Mouse (Mus musculus) forebrain, postnatal 0 days (tissue): Measurements from ENCODE around the gene Hist1h4a. TPM values are rescaled to one million over a fixed set of nuclear protein-coding genes. Genes with fewer than 3 reads are reported as not detected.

Experiments used
- ATAC-seq: fragments of 200-750 bp; cut with Nextera tagmentation; 2 replicates; pipeline ENCODE4 v1.8.0; 2017; ENCODE audit warnings: mild to moderate bottlenecking, moderate library complexity
- DNase-seq: peaks from one replicate; pipeline ENCODE4 v3.0.0-alpha.2; 2015
- H3K27ac ChIP-seq: fragments of 300-500 bp; sonication (generic); 2 replicates; pipeline ENCODE4 v1.5.1; 2014; ENCODE audit warnings: low read depth, mild to moderate bottlenecking, antibody characterized with exemption, low read length, moderate library complexity, mixed read lengths
- H3K27me3 ChIP-seq: fragments of 300-500 bp; sonication (generic); 2 replicates; pipeline ENCODE4 v1.6.1; 2014; ENCODE audit warnings: mild to moderate bottlenecking, low read length, mixed read lengths; ENCODE audit not compliant: insufficient read depth
- H3K36me3 ChIP-seq: fragments of 300-500 bp; sonication (generic); 2 replicates; pipeline ENCODE4 v1.6.1; 2014; ENCODE audit warnings: mild to moderate bottlenecking, moderate library complexity; ENCODE audit not compliant: insufficient read depth
- H3K4me1 ChIP-seq: fragments of 300-500 bp; sonication (generic); 2 replicates; pipeline ENCODE4 v1.6.1; 2014; ENCODE audit warnings: antibody characterized with exemption; ENCODE audit not compliant: insufficient read depth
- H3K4me2 ChIP-seq: fragments of 300-500 bp; sonication (generic); 2 replicates; pipeline ENCODE4 v1.6.1; 2014; ENCODE audit warnings: low read depth, mild to moderate bottlenecking, moderate library complexity
- H3K4me3 ChIP-seq: fragments of 300-500 bp; sonication (generic); 2 replicates; pipeline ENCODE4 v1.5.1; 2014; ENCODE audit warnings: low read depth, low read length, mixed read lengths
- H3K9ac ChIP-seq: fragments of 300-500 bp; sonication (generic); 2 replicates; pipeline ENCODE4 v1.6.1; 2014; ENCODE audit warnings: mild to moderate bottlenecking
- H3K9me3 ChIP-seq: fragments of 300-500 bp; sonication (generic); 2 replicates; pipeline ENCODE4 v1.6.1; 2016; ENCODE audit warnings: low read length
- CTCF ChIP-seq: sonication (generic); IDR thresholded peaks from 2 replicates; pipeline ENCODE4 v1.5.1; 2016; ENCODE audit warnings: antibody characterized with exemption, control low read depth, low read depth
- WGBS: fragments of 180-500 bp; shearing (Covaris S2); extraction: QIAGEN DNeasy Blood & Tissue Kit; methylation state at CpG from one replicate; pipeline ENCODE4 v1.1.7; 2014; 5-methylcytosine and 5-hydroxymethylcytosine counted together
- polyA plus RNA-seq: library from polyadenylated mRNA; unstranded; fragments of >200 nt; fragmentation: Nextera tagmentation; extraction: Ambion mirVana; gene quantifications from 2 replicates; pipeline ENCODE4 v1.2.1, GENCODE M21; 2015
- total RNA-seq: library from RNA; depleted of rRNA; stranded (reverse); fragments of >200 nt; gene quantifications from 2 replicates; pipeline ENCODE4 v1.2.3, GENCODE M21; 2014; rRNA removed

Gene Hist1h4a
- total RNA-seq (303 and 421 TPM in 2 replicates), polyA plus RNA-seq (0.64 TPM in 1 of 2 replicates, not detected in the other)

DNA sequence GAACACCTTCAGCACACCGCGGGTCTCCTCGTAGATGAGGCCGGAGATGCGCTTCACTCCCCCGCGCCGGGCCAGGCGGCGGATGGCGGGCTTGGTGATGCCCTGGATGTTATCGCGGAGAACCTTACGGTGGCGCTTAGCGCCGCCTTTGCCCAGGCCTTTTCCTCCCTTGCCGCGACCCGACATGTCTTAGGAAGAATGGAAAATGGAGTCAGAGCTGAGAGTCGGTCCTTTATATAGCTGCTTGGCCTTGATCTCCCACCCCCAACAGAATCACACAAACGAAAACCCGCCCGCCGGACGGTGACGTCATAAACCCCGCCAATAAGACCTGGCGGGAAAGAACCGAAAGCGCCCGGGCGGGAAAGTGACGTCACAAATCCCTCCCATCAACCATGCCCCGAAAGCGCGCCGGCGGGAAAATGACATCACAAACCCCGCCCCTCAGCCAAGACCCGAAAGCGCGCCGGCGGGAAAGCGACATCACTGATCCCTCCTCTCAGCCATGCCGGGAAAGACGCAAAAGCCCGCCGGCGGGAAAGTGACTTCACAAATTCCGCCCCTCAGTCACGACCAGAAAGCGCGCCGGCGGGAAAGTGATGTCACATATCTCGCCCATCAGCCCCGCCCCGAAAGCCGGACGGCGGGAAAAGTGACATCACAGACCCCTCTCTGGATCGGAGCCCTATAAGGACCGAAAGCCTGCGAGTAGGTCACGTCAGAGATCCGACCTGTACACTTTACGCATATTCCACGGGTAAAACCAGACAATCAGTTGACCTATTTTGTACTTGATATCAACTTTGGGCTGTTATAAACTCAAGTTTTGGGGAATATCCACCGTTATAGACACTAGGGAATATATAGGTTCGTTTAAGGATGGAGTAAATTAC lies at the start of gene Hist1h4a:
Hist1h4a (minus strand) TSS at position 259 of the 893 bp plus-strand sequence.
- Histone ChIP-seq H3K36me3 (no peaks in the 10 kb centered on the region), H3K27ac (peak within 1 kb of the TSS; percentile 83), H3K4me2 (peak within 1 kb of the TSS; percentile 77), H3K27me3 (no peaks in the 10 kb centered on the region), H3K9ac (peak within 1 kb of the TSS; percentile 57), H3K4me1 (peaks cover 17% of the 10 kb centered on the region), H3K4me3 (peak within 1 kb of the TSS; percentile 52), H3K9me3 (no peaks in the 10 kb centered on the region)
- peak; percentile 100 for DNase-seq
- under 1% methylated on average over 61 of the region's 72 CpGs for WGBS
- ATAC-seq, result peak; percentile 74
- no peak for TF ChIP-seq CTCF

GRCm38 (mm10) chr13:23806422-23807052 lies 45.5 kb upstream of the Hist1h4a start, which contains the start of gene Slc17a2:
Gene Slc17a2, plus strand, starts transcription at chr13:23806993.
- DNase-seq (no peak), ATAC-seq (no peak)
- Histone ChIP-seq H3K4me1 (no peaks in the 10 kb centered on the region), H3K27me3 (no peaks in the 10 kb centered on the region), H3K27ac (no peak within 1 kb of the TSS), H3K4me2 (no peak within 1 kb of the TSS), H3K9ac (no peak within 1 kb of the TSS), H3K36me3 (no peaks in the 10 kb centered on the region), H3K4me3 (no peak within 1 kb of the TSS), H3K9me3 (no peaks in the 10 kb centered on the region)
- 90% methylated on average over 15 of the region's 15 CpGs for WGBS
- TF ChIP-seq CTCF, result no peak

DNA sequence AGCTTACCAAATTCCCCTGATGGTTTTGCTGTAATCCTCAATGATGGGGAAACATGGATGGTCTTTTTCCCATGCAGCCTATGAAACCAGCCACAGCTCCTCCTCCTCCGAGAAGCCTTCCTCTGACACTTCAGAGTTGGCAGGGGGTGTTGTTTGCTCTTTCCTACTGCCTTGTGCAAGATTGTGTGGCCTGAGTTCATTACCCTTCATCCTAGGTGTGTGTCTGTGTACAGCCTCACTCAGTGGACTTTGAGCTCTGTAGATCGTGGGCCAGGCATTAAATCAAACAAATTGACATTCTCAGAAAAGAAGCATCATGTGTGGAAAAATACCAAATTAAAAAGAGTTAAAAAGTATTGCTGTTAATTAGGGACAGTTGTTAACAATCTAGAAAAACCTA lies 43.5 kb upstream of the Hist1h4a start:
- no peak for TF ChIP-seq CTCF
- no peaks in the 10 kb centered on the region for H3K9me3 ChIP-seq
- H3K36me3 ChIP-seq, result no peaks in the 10 kb centered on the region
- no peak overlapping the region for H3K4me3 ChIP-seq
- ATAC-seq, result no peak
- DNase-seq, result no peak
- no peak overlapping the region for H3K27ac ChIP-seq
- H3K4me1 ChIP-seq, result no peaks in the 10 kb centered on the region
- WGBS, result 77% methylated on average over 2 of the region's 2 CpGs
- no peak overlapping the region for H3K9ac ChIP-seq
- H3K4me2 ChIP-seq, result no peak overlapping the region
- H3K27me3 ChIP-seq, result no peaks in the 10 kb centered on the region

DNA sequence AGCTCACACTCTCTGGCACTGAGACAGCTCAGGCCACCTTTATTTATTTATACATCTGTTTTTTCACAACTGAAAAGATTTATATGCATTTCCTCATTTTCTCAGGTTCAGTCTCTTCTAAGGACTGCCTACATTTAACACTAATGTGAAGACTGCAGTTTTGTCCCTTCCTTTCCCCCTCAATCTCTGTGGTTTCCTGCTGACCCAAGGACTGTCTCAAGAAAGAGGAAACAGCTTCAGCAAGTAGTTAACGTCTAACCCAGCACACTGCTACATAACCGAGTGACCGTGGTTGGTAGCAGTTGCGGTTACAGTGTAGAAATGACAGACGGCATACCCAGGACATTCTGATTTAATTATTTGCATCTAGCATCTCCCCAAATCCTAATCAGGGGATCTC lies 38.4 kb upstream of the Hist1h4a start:
- Histone ChIP-seq H3K27me3 (no peaks in the 10 kb centered on the region), H3K27ac (no peak overlapping the region), H3K9ac (no peak overlapping the region), H3K4me1 (no peaks in the 10 kb centered on the region), H3K36me3 (no peaks in the 10 kb centered on the region), H3K9me3 (no peaks in the 10 kb centered on the region), H3K4me3 (no peak overlapping the region), H3K4me2 (no peak overlapping the region)
- ATAC-seq (no peak), DNase-seq (no peak)
- no peak for TF ChIP-seq CTCF
- WGBS, result 86% methylated on average over 5 of the region's 5 CpGs

- Histone ChIP-seq H3K9me3 (no peaks in the 10 kb centered on the region), H3K27me3 (no peaks in the 10 kb centered on the region), H3K36me3 (no peaks in the 10 kb centered on the region), H3K4me3 (no peak overlapping the region), H3K4me2 (no peak overlapping the region), H3K4me1 (no peaks in the 10 kb centered on the region), H3K27ac (no peak overlapping the region), H3K9ac (no peak overlapping the region)
- TF ChIP-seq CTCF, result peak; percentile 91
- ATAC-seq, result peak; percentile 86
- WGBS, result 45% methylated on average over 2 of the region's 2 CpGs
- peak; percentile 88 for DNase-seq
Measured at GRCm38 (mm10) chr13:23792520-23792919, 31.5 kb upstream of the Hist1h4a start.

- H3K36me3 ChIP-seq, result no peaks in the 10 kb centered on the region
- H3K9me3 ChIP-seq, result no peaks in the 10 kb centered on the region
- TF ChIP-seq CTCF, result no peak
- H3K4me3 ChIP-seq, result no peak overlapping the region
- ATAC-seq (no peak), DNase-seq (no peak)
- WGBS, result 87% methylated on average over 4 of the region's 4 CpGs
- H3K27me3 ChIP-seq, result no peaks in the 10 kb centered on the region
- no peak overlapping the region for H3K9ac ChIP-seq
- no peak overlapping the region for H3K4me2 ChIP-seq
- no peak overlapping the region for H3K27ac ChIP-seq
- H3K4me1 ChIP-seq, result no peaks in the 10 kb centered on the region
Measured at GRCm38 (mm10) chr13:23779025-23779424, 18.0 kb upstream of the Hist1h4a start.

- no peak for DNase-seq
- Histone ChIP-seq H3K9me3 (no peaks in the 10 kb centered on the region), H3K4me3 (no peak overlapping the region), H3K27me3 (no peaks in the 10 kb centered on the region), H3K27ac (no peak overlapping the region), H3K4me2 (no peak overlapping the region), H3K36me3 (no peaks in the 10 kb centered on the region), H3K4me1 (no peaks in the 10 kb centered on the region), H3K9ac (no peak overlapping the region)
- 96% methylated on average over 7 of the region's 7 CpGs for whole genome bisulfite sequencing
- ATAC-seq, result no peak
- TF ChIP-seq CTCF, result no peak
Measured at GRCm38 (mm10) chr13:23778339-23778738, 17.3 kb upstream of the Hist1h4a start.
